Mouse (Mus musculus) granulocyte monocyte progenitor cell, adult 5-6 weeks (primary cell): ENCODE measurements around the gene Skap2. TPM values are rescaled to one million over a fixed set of nuclear protein-coding genes. Genes with fewer than 3 reads are reported as not detected.

Experiments
- ATAC-seq: replicated peaks from 2 replicates; pipeline ENCODE4 v1.8.0; 2016; ENCODE audit warnings: mild to moderate bottlenecking, moderate TSS enrichment, inconsistent platforms; ENCODE audit not compliant: poor library complexity, severe bottlenecking
- total RNA-seq, 2 experiments: library from RNA; stranded (forward) in 1 of 2; stranded (reverse) in 1 of 2; fragments of 200-712, 200-1000 nt in 1 of 2; fragments of >200 nt in 1 of 2; fragmentation: Nextera tagmentation in 1 of 2; gene quantifications; 2 replicates each; pipeline ENCODE4 v1.2.3; 2014 to 2017

Skap2 gene
- total RNA-seq, 2 experiments from 2014 or later, result 83.9 to 204 TPM

DNA sequence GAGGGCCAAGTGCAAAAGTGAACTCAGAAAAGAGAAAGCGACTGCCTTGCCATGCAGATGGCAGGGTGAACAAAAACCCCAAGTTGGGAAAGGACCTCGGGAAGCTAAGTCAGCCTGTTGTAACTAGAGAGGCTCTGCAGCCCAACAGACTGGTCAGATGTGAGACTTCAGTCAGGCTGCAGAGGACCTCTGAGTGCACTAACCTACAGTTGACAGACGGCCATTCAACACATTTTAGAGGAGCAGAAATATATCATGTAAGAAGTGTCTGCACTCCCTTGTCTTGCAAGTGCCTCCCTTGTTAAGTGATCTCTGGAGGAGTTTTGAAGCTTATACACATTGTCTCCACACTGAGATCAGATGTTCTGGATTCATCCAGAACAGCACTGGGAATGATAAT, 116.6 kb downstream of the Skap2 start:
- ATAC-seq, result no peak

DNA sequence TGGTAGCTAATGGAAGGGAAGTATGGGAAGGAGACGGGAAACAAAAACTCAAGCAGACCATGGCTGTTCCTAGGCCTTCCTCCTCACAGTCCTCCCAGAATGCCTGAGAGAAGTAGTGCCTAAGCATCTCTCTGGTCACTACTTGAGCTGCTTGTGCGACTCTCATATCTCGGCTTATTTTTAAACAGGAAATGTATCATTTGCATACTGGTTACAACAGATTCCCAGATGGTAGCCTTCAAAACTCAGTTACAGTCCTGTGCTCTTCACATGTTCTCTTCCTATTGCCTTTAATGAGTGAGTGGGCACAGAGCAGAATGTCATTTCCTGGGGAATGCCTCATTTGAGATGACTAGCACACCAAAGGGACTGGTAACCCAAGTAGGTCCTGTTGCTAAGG, 117.6 kb downstream of the Skap2 start:
- no peak for ATAC-seq

DNA sequence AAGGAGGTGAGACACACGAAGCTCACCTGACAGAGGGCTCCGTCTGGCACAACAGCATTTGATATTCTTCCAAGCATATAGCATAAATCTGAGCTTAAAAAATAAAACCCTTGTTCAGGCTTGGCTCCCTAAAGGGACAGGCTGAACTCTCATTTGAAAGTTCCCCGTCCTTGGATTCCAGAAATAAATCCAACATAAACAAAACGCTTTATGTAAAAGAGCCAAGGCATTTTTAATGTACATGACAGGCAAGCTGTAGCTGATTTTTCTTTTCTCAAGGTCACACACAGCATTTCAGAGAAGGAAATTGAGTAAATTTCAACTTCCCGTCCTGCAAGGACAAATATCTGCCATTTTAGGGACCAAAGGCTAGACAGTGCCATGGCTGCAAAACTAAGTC, 122.0 kb downstream of the Skap2 start:
- ATAC-seq, result no peak

DNA sequence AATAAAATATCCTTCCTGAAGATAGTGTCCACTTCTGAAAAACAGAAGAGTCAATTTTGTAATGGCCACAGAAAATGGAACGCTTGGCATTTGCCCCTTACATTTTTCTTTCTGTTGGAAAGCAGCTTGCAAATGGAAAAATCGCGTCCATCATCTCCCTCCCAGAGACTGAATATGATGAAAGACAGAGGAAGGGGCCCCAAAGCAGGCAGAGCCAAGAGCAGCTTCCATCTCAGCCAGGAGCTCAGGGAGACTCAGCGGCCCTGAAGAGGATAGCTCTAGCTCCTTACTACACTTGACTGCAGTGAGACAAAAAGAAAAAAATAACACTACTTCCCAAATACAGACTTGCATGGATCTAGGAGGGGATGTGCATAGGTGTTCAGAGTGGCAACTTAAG, 122.5 kb downstream of the Skap2 start:
- ATAC-seq, result no peak

DNA sequence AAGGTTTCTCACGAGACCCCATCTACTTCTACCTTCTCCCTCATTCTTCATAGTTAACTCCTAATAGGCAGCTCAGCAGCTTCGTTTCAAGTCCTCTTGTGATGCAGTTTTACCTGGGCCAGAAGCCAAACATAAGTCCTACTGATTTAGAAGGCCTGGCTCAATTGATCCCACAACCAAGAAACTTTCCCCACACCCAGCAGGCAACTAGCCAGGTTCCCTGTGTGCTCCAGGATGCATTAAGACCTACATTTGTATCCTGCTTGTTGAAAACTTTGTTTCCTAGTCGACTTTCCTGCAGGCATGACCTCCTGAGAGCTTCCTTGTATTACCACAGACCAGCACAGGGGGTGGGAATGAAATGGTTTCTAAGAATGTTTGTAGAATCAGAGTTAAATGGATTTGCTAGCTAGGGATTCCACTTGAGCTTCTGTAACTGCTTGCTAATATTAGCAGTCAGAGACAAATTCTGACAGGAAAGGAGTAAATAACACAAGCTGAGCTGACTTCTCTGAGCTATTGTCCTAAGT, 125.4 kb downstream of the Skap2 start:
- no peak for ATAC-seq

DNA sequence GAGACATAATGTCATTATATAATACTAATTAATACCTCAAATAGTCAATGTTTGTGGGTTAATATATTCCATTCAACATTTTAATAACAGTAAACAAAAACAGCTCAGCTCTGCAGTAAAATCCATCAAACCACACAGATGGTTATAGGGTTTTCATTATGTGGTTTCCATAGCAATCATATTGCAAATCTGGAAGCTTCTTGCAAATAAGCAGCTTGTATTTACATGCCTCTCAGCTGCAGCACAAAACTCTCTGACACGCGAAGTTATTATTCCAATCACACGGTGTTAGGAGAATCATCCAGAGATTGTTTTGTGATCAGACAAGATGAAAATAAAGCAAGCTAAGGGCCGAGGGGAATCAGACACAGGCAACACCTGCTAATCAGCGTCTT, 129.5 kb downstream of the Skap2 start:
- no peak for ATAC-seq

DNA sequence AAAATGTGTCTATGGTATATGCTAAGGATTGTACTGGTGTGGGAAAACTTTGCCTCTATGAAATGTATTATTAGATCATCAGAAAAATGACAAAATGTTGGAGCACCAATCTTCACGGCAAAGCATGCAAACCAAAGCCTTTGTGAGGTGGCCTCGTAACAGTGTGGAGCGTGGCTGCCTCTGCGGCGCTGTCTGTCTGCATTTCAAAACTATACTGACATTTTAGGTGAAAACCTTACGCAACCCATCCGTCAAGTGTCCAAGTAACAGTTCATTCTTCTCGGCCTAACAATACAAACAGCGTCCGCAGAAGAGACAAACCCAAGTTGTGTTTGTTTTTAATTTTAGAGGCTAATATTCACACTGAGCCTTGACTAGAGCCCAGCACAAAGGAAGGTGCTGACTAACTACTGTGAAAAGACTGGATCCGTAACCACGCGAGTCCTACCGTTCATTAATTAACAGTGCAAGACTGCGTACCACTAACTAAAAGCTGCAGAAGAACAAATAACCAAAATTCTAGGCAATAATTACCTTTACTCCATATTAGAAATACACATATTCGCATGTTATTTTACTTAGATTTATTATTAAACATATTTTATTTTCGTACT, 130.0 kb downstream of the Skap2 start:
- peak; percentile 57 for ATAC-seq

DNA sequence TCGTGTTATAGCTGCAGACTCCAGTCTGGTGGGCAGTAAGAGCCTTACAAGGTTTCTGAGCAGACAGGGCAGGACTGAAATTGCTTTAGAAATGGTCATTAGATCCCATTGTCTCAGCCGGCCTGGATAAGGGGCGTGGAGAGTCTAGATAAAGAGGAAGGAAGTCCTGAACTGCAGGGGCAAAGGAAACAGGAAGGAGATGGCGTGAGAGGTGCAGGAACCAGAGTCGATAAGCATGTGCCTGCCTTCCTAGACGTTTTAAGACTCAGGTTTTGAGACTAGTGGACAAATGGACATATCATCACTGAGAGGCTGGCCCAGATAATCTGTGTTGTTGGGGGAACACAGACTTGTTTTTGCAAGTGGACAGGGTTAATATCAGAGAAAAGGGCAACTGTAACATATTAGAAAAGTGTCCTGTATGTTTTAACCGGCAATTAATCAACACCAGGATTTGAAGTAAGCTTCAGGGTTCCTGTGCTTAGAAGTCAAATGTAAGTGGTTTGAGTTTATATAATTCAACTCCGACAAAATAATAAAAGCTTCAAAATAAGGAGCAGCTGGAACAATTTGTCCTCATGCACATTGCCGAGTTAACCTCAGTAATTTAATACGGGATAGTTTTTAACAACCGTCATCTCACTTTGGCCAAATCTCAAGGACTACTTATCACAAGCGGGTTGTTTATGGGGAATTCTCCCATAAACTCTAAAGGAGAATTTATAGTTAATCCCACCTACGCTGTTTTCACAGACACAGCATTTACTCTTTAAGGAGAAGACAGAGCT, 131.0 kb downstream of the Skap2 start:
- ATAC-seq, result peak; percentile 96

DNA sequence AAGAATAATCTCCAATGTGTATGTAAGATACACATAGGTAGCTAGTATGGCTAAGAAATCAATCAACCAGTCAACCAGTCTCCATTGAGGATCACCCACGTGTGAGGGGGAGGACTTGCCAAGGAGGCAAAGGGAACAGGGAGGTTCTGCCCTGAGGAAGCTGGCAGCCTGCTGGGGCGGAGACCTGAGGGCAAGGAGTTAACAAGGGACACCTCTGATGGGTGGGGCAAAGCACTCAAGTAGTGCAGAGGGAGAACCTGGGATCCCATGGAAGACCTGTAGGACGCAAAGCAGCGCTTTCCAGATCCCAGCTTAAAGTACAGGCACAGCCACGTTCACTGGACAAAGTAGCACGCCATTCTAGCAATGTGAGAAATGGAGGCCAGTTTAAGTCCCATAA, 131.6 kb downstream of the Skap2 start:
- ATAC-seq, result peak; percentile 28; the same call in 1 of the 2 replicates

DNA sequence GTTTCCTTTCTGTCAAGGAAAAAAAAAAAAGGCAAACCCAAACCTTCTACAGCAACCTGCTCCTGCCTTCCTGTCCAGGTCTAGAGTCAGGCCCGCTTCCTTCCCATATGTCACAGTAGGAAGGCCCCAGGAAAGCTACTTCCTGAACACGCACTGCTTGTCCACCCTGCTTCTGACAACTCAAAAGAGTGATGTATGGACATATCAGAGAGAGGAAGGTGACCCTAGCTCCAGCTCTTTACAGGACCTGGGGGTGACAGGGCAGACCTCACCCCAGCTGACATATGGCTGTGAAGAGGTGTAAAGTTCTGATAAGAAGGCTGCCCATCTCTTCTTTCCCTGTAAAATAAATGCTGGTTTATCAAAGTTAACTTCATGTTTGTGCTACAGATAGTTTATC, 133.8 kb downstream of the Skap2 start:
- no peak for ATAC-seq

DNA sequence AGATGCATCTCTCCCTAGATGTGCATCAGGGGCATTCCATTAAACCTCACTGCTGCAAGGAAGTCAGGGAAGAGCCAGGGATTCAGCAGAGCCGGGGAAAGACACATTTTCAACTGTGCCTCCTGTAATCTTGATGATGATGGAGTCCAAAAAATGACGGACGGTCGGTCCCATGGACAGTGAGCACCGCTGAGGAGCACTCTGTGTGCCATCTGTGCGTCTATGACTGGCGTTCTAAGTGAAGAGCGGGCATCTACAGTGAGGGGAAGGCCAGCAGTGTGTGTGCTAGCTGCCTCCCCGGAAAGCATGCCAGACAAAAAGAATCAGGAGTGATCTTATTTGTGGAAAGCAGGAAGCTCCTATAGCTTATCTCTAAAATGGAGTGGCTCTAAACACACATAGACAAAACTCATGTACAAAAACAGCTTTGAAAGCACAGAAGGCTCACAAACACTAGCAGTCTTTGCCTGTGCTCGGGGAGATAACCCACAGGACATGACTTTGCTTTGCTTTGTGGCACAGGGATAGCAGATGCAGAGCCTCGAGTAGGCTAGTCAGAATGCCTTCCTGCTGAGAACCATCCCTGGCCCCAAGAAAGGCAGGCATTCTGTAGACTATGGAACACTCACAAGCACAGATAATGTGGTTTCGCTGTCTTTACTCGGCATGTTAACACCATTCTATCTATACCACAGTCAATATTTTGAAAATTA, 135.4 kb downstream of the Skap2 start:
- no peak for ATAC-seq

DNA sequence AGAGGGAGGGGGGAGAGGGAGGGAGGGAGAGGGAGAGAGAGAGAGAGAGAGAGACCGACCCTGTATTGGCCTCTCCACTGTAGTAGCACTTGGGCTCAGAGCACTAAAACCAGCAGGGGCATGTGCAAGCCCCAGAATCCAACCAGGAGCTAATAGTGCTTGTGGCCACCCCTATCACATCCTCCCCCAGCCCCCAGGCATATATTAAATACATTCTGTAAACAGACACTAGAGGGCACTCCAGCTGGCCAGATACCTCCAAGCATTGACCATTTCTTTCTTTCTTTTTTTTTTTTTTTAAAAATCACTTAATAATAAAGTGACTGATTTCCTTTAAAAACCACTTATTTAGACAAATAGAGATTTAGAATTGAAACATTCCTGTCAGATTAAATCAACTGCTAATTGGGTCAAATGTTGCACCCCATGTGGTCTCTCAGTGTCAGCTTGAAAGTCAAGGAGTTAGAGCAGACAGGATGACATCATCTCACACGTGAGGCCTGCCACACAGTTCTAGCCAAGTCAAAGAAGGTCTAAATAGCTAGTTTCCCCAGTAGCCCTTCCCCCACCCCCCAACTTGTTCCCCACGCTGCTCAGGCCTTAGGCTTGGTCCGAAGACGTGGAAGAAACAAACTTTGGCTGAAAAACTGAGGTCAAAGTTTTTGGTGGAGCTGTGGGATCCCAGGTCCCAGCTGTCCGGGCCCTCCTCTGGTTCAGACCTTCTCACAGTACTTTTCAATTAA, 136.3 kb downstream of the Skap2 start:
- ATAC-seq, result peak; percentile 65

DNA sequence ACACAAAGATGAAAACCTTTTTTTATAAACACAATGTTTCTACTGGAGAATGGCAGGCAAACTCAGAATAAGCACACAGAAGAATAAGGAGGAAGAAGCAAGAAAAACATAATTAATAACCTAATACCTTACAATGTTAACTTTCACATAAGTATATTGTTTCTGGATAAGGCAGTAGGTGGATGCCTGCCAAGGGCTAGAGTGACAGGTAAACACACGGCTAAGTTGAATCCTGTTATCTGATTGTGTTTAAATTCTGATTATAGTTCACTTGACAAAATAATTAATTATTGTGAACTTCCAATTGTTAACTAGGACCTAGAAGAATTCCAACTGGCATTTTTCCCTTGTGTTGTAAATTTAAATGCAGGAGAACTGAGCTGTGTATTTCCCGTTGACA, 138.3 kb downstream of the Skap2 start:
- no peak for ATAC-seq

DNA sequence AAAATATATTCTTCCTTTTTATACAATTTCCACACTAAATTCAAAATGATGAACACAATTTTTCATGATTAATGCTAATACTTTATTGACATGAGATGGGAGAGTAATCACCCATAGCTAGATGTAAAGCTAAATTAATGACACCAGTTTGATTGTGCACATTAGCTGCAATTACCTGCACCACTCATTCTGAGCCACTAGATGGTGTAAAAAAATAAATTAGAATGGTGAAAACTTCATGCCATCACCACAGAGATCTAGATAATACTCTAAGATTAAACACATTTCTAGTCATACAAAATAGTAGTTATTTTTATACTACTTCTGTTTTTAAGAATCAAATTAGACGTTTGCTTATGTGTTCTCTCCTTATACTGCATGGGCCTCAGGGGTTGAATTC, 141.2 kb downstream of the Skap2 start:
- ATAC-seq, result no peak

DNA sequence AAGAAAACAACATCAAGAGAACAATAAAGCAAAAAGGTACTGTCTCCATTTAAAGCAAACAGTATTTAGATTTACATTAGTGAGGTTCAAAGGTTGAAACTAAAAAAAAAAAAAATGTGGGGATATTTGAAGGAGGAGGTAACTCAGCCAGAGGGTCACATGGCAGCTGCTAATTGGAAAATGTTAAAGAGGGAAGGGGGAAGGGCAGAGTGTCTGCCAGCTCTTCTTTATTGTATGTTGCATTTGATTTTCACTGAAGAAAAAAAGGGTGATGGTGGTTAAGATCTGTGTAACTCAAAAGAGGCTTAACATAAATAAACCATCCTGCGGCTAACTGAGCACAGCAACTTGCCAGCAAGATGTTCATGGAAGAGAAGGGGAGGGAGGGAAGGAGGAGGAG, 142.1 kb downstream of the Skap2 start:
- ATAC-seq, result no peak

DNA sequence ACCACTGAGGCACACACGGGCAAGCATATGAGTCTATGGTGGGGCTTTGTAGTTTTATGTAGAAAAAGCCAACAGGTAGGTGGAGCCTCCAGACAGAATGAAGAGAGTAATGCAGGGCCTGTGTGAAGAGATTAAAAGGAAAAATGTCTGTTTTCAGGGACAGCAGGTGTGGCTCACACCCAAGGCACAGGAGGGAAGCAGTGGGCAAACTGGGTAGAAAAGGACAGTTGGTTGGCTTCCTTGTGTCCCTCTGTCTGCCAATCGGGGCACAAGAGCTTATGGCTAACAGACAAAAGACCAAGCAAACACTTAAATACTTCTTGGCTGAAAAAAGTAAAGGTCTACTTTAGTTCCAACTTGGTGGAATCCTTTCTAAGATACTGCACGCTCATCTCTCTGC, 145.8 kb downstream of the Skap2 start:
- no peak for ATAC-seq

DNA sequence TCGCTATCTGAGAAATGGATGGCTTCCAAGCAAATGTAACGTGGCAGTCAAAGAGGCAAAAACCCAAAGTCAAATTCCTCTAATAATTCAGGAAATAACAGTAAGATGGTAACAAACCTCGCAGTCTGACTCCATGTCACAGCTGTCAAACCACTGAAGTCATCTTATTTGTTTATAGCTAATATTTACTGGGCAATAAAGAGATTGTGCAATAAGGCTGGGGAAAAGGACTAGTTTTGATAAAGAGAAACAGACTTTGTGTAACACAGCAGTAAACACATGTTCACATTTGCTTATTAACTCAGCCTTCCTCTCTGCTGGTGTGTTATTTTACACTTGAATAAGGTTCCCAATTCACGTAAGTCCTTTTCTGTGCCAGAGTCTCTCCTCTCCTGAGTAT, 148.8 kb downstream of the Skap2 start:
- no peak for ATAC-seq

DNA sequence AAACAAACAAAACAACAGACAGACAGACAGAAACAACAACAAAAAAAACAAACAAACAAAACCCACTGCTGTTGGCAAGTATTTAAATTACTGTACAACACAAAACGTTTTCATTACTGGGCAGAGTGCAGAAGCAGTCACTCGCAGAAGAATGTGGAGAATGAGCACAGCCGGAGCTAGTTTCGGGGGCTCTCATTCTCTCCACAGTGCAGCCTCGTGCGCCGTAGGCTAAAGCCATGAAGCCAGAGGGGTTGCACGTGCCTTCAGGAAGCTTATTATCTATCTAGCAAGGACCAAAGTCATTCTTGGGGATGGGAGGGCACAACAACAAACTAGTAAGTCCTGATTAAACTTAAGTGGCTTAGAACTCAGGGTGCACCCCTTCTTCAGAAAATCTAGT, 152.0 kb downstream of the Skap2 start:
- ATAC-seq, result no peak

DNA sequence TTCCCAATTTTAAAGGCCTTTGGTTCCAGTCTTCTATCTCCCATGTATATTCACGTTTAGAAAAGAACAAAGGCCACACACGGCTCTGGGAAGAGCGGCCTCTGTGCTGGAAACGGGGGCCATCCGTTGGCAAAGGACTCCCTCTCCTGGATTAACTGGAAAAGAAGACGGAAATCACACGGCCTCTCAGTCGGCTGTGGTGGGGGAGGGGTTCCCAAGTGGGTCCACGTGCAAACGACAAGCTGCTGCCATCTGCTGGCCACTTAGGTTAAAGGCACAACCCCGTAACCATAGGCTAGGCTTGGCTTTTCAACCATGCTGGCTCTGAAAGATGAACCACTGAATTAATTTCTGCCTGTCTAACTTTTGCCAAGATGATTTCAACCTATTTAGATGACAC, 154.5 kb downstream of the Skap2 start:
- ATAC-seq, result peak; percentile 95

DNA sequence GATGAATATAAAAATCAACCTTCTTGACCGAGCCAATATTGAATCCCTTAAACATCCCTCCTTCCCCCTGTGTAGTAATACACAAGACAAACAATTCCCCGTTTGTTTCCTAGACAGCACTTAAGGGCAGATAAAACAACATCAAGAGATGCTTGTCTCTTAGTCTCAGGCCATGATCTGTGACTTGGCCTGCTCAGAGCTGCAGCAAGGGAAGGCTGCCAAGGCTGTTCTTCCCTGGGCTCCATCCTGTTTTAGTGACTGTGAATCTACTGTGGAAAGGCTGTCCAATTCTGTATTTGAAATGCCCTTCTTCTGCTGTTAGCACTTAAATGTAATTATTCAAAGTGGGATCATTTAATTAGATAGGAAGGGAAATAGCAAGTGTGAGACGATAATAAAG, 159.1 kb downstream of the Skap2 start:
- ATAC-seq, result no peak

DNA sequence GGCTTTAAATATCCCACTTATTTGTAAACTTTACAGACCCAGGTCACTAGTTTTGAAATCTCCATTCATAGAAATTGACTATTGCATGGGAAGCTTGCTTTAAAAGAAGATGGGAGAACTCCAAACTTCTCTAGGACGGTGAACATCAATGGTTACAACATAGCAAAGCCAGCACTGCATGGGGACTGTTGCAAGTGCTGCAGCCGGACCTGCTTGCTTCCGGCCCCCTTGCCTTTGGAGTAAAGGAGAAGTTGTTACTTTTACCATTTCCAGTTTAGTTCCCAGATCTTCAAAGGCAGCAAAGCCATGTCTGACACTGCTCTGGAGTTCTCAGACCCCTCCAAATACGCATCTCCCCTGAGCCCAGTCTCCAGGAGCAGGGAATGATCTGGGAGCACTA, 159.7 kb downstream of the Skap2 start:
- peak; percentile 94 for ATAC-seq
